Mouse (Mus musculus): ENCODE data around the gene Kdr. TPM values are rescaled to one million over a fixed set of nuclear protein-coding genes. Genes with fewer than 3 reads are reported as not detected.
"Not testable (repeated sequence)": the region's sequence is repeated elsewhere in the genome, so short reads cannot be mapped to it uniquely, and the experiment has no call there.

Kdr gene
- polyA plus RNA-seq, 1 experiment from 2014 or later, result 7.7 TPM

GRCm38 (mm10) chr5:75936223-75936622 is 42.0 kb downstream of the Kdr start:
- DNase-seq (no peak), ATAC-seq (ENCODE audit: low read depth) (no peak)
- no peaks in the 10 kb centered on the region for H3K9me3 ChIP-seq (replicated peaks)
- H3K27ac ChIP-seq, result no peak overlapping the region
- H3K4me3 ChIP-seq (replicated peaks), result no peak overlapping the region
- peaks cover 7% of the 10 kb centered on the region; the same call in 1 of the 2 replicates for H3K27me3 ChIP-seq
- peaks cover 16% of the 10 kb centered on the region for H3K4me1 ChIP-seq (replicated peaks)
- no peaks in the 10 kb centered on the region for H3K36me3 ChIP-seq
- H3K9ac ChIP-seq, result no peak overlapping the region
- no peak overlapping the region for H3K4me2 ChIP-seq
- 45% methylated on average over 6 of the region's 6 CpGs for WGBS (ENCODE audit: insufficient replicate concordance)

GRCm38 (mm10) chr5:75935225-75935624 is 43.0 kb downstream of the Kdr start:
- no peak for DNase-seq
- Histone ChIP-seq H3K36me3 (no peaks in the 10 kb centered on the region), H3K27ac (no peak overlapping the region), H3K4me1 (replicated peaks) (peaks cover 24% of the 10 kb centered on the region), H3K4me2 (no peak overlapping the region), H3K9ac (no peak overlapping the region), H3K4me3 (replicated peaks) (no peak overlapping the region), H3K9me3 (replicated peaks) (no peaks in the 10 kb centered on the region), H3K27me3 (peaks cover 7% of the 10 kb centered on the region; the same call in 1 of the 2 replicates)
- WGBS (ENCODE audit: insufficient replicate concordance), result 65% methylated on average over 8 of the region's 8 CpGs
- no peak for ATAC-seq (ENCODE audit: low read depth)

GRCm38 (mm10) chr5:75934201-75934600 is 44.1 kb downstream of the Kdr start:
- H3K9ac ChIP-seq, result no peak overlapping the region
- ATAC-seq (ENCODE audit: low read depth) (no peak), DNase-seq (no peak)
- no peak overlapping the region for H3K27ac ChIP-seq
- peaks cover 7% of the 10 kb centered on the region; the same call in 1 of the 2 replicates for H3K27me3 ChIP-seq
- peaks cover 34% of the 10 kb centered on the region for H3K4me1 ChIP-seq (replicated peaks)
- no peak overlapping the region for H3K4me2 ChIP-seq
- WGBS (ENCODE audit: insufficient replicate concordance), result 65% methylated on average over 10 of the region's 10 CpGs
- H3K4me3 ChIP-seq (replicated peaks), result no peak overlapping the region
- no peaks in the 10 kb centered on the region for H3K9me3 ChIP-seq (replicated peaks)
- no peaks in the 10 kb centered on the region for H3K36me3 ChIP-seq

- H3K27me3 ChIP-seq, result peaks cover 7% of the 10 kb centered on the region; the same call in 1 of the 2 replicates
- 20% methylated on average over 20 of the region's 20 CpGs for WGBS (ENCODE audit: insufficient replicate concordance)
- DNase-seq (peak; percentile 4), ATAC-seq (ENCODE audit: low read depth) (peak; percentile 41; the same call in 1 of the 2 replicates)
- no peaks in the 10 kb centered on the region for H3K9me3 ChIP-seq (replicated peaks)
- 0 out of 2 replicates have a peak overlapping the region, but pooled peaks have one; percentile 4 for H3K4me3 ChIP-seq (replicated peaks)
- H3K36me3 ChIP-seq, result no peaks in the 10 kb centered on the region
- H3K9ac ChIP-seq, result 0 out of 2 replicates have a peak overlapping the region, but pooled peaks have one; percentile 22
- 0 out of 2 replicates have a peak overlapping the region, but pooled peaks have one; percentile 50 for H3K27ac ChIP-seq
- peak overlapping the region; percentile 38 for H3K4me2 ChIP-seq
- peaks cover 40% of the 10 kb centered on the region for H3K4me1 ChIP-seq (replicated peaks)
Observed at GRCm38 (mm10) chr5:75933521-75934044, 44.7 kb downstream of the Kdr start.

DNA sequence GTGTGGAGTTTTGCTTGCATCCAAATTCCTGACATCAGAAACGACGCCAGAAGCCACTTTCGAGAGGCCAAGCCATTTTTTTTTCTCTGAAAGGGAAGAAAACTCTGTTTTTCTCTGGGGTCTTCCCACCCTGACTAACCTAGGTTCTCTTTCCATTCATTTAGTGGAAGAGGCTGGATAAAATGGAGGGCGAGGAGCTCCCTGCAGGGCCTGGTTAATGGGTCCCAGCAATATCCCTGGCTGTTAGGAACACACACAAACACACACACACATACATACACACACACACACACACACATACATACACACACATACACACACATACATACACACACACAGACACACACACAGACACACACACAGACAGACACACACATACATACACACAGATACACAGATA is 46.8 kb downstream of the Kdr start:
- H3K4me2 ChIP-seq; H3K9ac ChIP-seq; H3K27me3 ChIP-seq; H3K36me3 ChIP-seq; H3K9me3 ChIP-seq (replicated peaks); H3K27ac ChIP-seq; DNase-seq; ATAC-seq (ENCODE audit: low read depth); H3K4me3 ChIP-seq (replicated peaks): not testable (repeated sequence)
- WGBS (ENCODE audit: insufficient replicate concordance), result 74% methylated on average over 4 of the region's 4 CpGs
- H3K4me1 ChIP-seq (replicated peaks), result peaks cover 46% of the 10 kb centered on the region

GRCm38 (mm10) chr5:75929960-75930359 is 48.3 kb downstream of the Kdr start:
- ATAC-seq (ENCODE audit: low read depth) (peak; percentile 82), DNase-seq (peak; percentile 17)
- Histone ChIP-seq H3K4me1 (replicated peaks) (peaks cover 46% of the 10 kb centered on the region), H3K27ac (no peak overlapping the region), H3K36me3 (no peaks in the 10 kb centered on the region), H3K9ac (no peak overlapping the region), H3K9me3 (replicated peaks) (no peaks in the 10 kb centered on the region), H3K27me3 (peaks cover 7% of the 10 kb centered on the region; the same call in 1 of the 2 replicates), H3K4me3 (replicated peaks) (no peak overlapping the region), H3K4me2 (no peak overlapping the region)
- WGBS (ENCODE audit: insufficient replicate concordance), result 26% methylated on average over 7 of the region's 7 CpGs

- DNase-seq, result no peak
- no peak for ATAC-seq (ENCODE audit: low read depth)
- H3K4me3 ChIP-seq (replicated peaks), result no peak overlapping the region
- H3K4me1 ChIP-seq (replicated peaks), result no peaks in the 10 kb centered on the region
- H3K9ac ChIP-seq, result no peak overlapping the region
- H3K36me3 ChIP-seq, result no peaks in the 10 kb centered on the region
- WGBS (ENCODE audit: insufficient replicate concordance), result 50% methylated on average over 6 of the region's 6 CpGs
- no peak overlapping the region for H3K27ac ChIP-seq
- H3K4me2 ChIP-seq, result no peak overlapping the region
- H3K9me3 ChIP-seq (replicated peaks), result no peaks in the 10 kb centered on the region
- no peaks in the 10 kb centered on the region for H3K27me3 ChIP-seq
Observed at GRCm38 (mm10) chr5:75922677-75923076, 55.6 kb downstream of the Kdr start.

DNA sequence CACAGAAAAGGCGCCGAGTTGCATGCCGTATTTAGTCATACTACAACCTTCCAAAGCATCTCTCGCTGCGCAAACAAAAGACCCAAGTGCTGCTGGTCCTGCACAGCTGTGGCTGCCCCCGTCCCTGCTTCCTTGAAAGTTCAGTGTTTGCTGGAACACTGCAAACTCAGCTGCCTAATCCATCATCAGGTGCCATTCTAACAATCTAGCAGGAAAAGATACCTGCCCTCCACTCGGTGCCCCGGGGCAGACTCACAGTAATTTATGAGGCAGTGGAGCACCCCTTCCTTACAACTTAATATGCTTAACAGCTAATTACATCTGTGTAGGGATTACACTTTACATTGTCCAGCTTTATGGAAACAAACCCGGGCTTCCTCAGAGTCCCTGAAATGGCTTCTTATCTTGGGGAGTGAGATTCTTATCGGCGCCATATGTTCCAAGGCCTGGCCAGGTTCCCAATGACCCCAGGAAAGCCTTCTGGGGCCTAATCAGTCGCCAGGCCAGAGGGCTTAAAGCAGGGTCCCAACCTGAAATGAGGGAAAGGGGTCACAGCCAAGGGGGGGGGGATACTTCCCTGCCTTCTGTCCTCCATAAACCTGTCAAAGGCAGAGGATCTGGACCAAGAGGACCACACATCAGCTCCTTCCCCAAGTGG is 56.4 kb downstream of the Kdr start:
- Histone ChIP-seq H3K27me3 (no peaks in the 10 kb centered on the region), H3K4me3 (replicated peaks) (no peak overlapping the region), H3K36me3 (no peaks in the 10 kb centered on the region), H3K4me2 (no peak overlapping the region), H3K27ac (no peak overlapping the region), H3K4me1 (replicated peaks) (no peaks in the 10 kb centered on the region), H3K9ac (no peak overlapping the region), H3K9me3 (replicated peaks) (no peaks in the 10 kb centered on the region)
- ATAC-seq (ENCODE audit: low read depth) (no peak), DNase-seq (no peak)
- WGBS (ENCODE audit: insufficient replicate concordance), result 41% methylated on average over 12 of the region's 12 CpGs

GRCm38 (mm10) chr5:75919601-75920000 is 58.7 kb downstream of the Kdr start:
- DNase-seq (no peak), ATAC-seq (ENCODE audit: low read depth) (no peak)
- H3K4me1 ChIP-seq (replicated peaks), result no peaks in the 10 kb centered on the region
- H3K27ac ChIP-seq, result no peak overlapping the region
- no peak overlapping the region for H3K4me3 ChIP-seq (replicated peaks)
- 76% methylated on average over 7 of the region's 7 CpGs for WGBS (ENCODE audit: insufficient replicate concordance)
- no peaks in the 10 kb centered on the region for H3K27me3 ChIP-seq
- no peaks in the 10 kb centered on the region for H3K36me3 ChIP-seq
- H3K9me3 ChIP-seq (replicated peaks), result no peaks in the 10 kb centered on the region
- H3K4me2 ChIP-seq, result no peak overlapping the region
- no peak overlapping the region for H3K9ac ChIP-seq

DNA sequence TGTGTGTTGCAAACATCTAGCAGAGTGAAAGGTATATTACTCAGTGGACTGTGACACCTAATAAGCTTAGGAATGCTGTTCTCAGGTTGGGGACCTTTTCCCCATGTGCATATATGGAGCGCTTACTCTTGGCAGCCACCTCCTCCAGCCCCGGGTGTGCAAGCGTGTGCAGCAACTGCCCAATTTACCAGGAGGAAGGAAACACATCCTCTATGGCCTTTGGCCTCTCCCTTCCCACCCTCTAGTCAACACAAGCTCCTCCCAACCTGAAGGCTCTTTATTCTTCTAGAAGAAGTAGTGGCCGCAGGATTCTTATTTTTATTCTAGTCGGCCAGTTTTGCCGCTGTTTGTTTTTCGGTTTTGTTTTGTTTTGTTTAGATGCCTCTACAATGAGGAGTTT is 60.1 kb downstream of the Kdr start:
- H3K9me3 ChIP-seq (replicated peaks), result no peaks in the 10 kb centered on the region
- H3K36me3 ChIP-seq, result no peaks in the 10 kb centered on the region
- no peak overlapping the region for H3K4me2 ChIP-seq
- DNase-seq, result no peak
- no peak overlapping the region for H3K27ac ChIP-seq
- ATAC-seq (ENCODE audit: low read depth), result no peak
- no peak overlapping the region for H3K4me3 ChIP-seq (replicated peaks)
- no peak overlapping the region for H3K9ac ChIP-seq
- WGBS (ENCODE audit: insufficient replicate concordance), result 51% methylated on average over 7 of the region's 7 CpGs
- H3K4me1 ChIP-seq (replicated peaks), result no peaks in the 10 kb centered on the region
- H3K27me3 ChIP-seq, result no peaks in the 10 kb centered on the region

DNA sequence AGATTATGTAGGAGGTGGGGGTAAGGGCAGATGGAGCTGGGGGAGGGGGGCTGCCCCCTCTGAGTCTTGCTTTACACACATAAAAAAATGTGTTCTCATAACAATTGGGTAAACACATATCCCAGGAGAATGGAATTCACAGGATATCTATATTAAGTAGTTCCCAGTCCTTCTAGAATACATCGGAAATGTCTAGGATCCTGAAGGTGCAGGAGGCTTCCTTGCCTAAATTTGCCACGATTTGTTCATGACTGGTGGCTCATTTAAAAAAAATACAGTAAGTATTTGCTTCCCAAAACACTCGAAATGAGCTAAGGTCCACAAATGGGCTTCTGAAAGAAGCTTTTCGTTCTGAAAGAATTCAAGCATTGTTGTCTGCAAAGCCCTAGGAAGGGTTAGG is 61.0 kb downstream of the Kdr start:
- no peaks in the 10 kb centered on the region for H3K27me3 ChIP-seq
- H3K36me3 ChIP-seq, result no peaks in the 10 kb centered on the region
- no peak overlapping the region for H3K27ac ChIP-seq
- H3K9me3 ChIP-seq (replicated peaks), result no peaks in the 10 kb centered on the region
- no peak overlapping the region for H3K4me2 ChIP-seq
- no peaks in the 10 kb centered on the region for H3K4me1 ChIP-seq (replicated peaks)
- WGBS (ENCODE audit: insufficient replicate concordance), result 47% methylated on average over 4 of the region's 4 CpGs
- no peak for DNase-seq
- H3K4me3 ChIP-seq (replicated peaks), result no peak overlapping the region
- no peak for ATAC-seq (ENCODE audit: low read depth)
- no peak overlapping the region for H3K9ac ChIP-seq

DNA sequence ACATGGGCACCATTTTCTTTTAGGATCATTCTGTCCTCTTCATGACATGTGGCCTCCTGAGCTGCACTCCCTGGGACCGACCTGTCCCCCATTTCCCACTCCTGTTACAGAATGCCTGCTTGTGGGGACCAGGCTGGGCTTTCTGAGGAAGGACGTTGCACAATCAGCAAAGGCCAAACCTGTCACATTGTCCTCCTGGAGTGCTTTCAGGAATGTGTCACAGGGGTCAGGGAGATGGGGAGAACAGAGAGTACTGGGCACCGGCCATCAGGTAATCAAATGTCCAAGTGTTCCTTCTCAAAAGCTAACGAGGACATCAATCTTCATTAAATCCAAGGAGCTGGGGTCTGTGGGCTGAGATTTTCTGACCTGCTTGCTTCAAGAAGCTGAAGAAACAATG is 72.2 kb downstream of the Kdr start:
- no peak for DNase-seq
- no peak overlapping the region for H3K9ac ChIP-seq
- ATAC-seq (ENCODE audit: low read depth), result no peak
- H3K36me3 ChIP-seq, result no peaks in the 10 kb centered on the region
- H3K27me3 ChIP-seq, result no peaks in the 10 kb centered on the region
- H3K9me3 ChIP-seq (replicated peaks), result no peaks in the 10 kb centered on the region
- H3K4me1 ChIP-seq (replicated peaks), result no peaks in the 10 kb centered on the region
- H3K4me3 ChIP-seq (replicated peaks), result no peak overlapping the region
- WGBS (ENCODE audit: insufficient replicate concordance), result 48% methylated on average over 4 of the region's 4 CpGs
- no peak overlapping the region for H3K4me2 ChIP-seq
- H3K27ac ChIP-seq, result no peak overlapping the region
